Mouse (Mus musculus): ENCODE measurements around the gene Bag3.

DNA sequence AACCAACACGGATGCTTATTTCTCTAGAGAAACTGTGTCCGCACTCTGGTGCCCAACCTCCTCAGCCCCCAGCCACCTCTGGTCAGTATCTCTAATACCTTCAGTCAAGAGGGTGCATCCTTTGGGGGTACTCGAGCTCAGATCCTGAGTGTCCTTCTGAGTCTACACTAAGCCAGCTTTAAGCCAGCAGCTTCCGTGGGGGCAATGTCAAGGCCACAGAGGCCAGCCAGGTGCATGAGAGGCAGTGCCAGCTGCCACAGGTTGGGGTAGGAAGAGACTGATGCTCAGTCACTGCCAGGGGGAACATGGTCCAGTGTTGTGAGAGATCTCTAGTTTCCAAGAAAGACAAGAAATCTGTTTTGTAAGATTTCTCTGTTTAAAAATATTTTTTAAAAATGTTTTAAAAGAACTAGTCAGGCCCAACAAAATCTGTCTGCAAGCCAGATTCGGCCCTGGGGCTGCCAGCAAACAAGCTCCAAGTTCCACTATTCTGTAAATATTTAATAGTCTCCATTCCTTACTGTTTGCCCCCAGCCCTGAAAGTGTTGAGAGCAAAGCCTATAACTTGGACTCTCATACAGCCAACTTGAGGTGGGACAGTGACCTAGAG is 31.8 kb downstream of the Bag3 start:
- TF ChIP-seq POLR2A (IDR thresholded peaks at IDR 0.05; ENCODE audit: control insufficient read depth, low read depth, low read length) (no peak), CTCF (IDR thresholded peaks at IDR 0.05; ENCODE audit: control insufficient read depth, insufficient read depth, insufficient replicate concordance, low read depth, low read length) (no peak)
